Mouse (Mus musculus) neural tube, embryonic 11.5 days (tissue): ENCODE results near the gene Sox15. TPM values are rescaled to one million over a fixed set of nuclear protein-coding genes. Genes with fewer than 3 reads are reported as not detected.

Source experiments
- ATAC-seq: fragments of 200-750 bp; cut with Nextera tagmentation; 2 replicates; pipeline ENCODE4 v1.8.0; 2017; ENCODE audit warnings: moderate number of reproducible peaks, mild to moderate bottlenecking, moderate TSS enrichment, moderate library complexity; ENCODE audit not compliant: insufficient read depth, low FRiP score, low TSS enrichment
- DNase-seq: peaks from one replicate; pipeline ENCODE4 v3.0.0-alpha.2; 2015; ENCODE audit warnings: low spot score
- H3K27ac ChIP-seq: fragments of 300-500 bp; sonication (generic); 2 replicates; pipeline ENCODE4 v1.5.1; 2014; ENCODE audit warnings: low read depth, mild to moderate bottlenecking, low read length
- H3K27me3 ChIP-seq: fragments of 300-500 bp; sonication (generic); 2 replicates; pipeline ENCODE4 v1.6.1; 2014; ENCODE audit warnings: mild to moderate bottlenecking, low read length, mixed read lengths; ENCODE audit not compliant: control insufficient read depth, insufficient read depth
- H3K36me3 ChIP-seq: fragments of 300-500 bp; sonication (generic); 2 replicates; pipeline ENCODE4 v1.6.1; 2014; ENCODE audit warnings: mild to moderate bottlenecking, low read length, moderate library complexity, mixed read lengths; ENCODE audit not compliant: control insufficient read depth, insufficient read depth
- H3K4me1 ChIP-seq: fragments of 300-500 bp; sonication (generic); 2 replicates; pipeline ENCODE4 v1.6.1; 2014; ENCODE audit warnings: low read length, mixed read lengths; ENCODE audit not compliant: control insufficient read depth, insufficient read depth
- H3K4me2 ChIP-seq: fragments of 300-500 bp; sonication (generic); 2 replicates; pipeline ENCODE4 v1.6.1; 2014; ENCODE audit warnings: low read depth, mild to moderate bottlenecking, moderate library complexity
- H3K4me3 ChIP-seq: fragments of 300-500 bp; sonication (generic); 2 replicates; pipeline ENCODE4 v1.5.1; 2014; ENCODE audit warnings: low read depth, low read length
- H3K9ac ChIP-seq: fragments of 300-500 bp; sonication (generic); 2 replicates; pipeline ENCODE4 v1.6.1; 2014; ENCODE audit warnings: mild to moderate bottlenecking, low read length
- H3K9me3 ChIP-seq: fragments of 300-500 bp; sonication (generic); 2 replicates; pipeline ENCODE4 v1.6.1; 2016; ENCODE audit warnings: low read length; ENCODE audit not compliant: control insufficient read depth
- WGBS: fragments of 180-500 bp; shearing (Covaris S2); extraction: QIAGEN DNeasy Blood & Tissue Kit; methylation state at CpG from one replicate; pipeline ENCODE4 v1.1.7; 2014; 5-methylcytosine and 5-hydroxymethylcytosine counted together
- polyA plus RNA-seq: library from polyadenylated mRNA; unstranded; fragments of >200 nt; fragmentation: Nextera tagmentation; extraction: Ambion mirVana; gene quantifications from 2 replicates; pipeline ENCODE4 v1.2.1, GENCODE M21; 2014

The Sox15 gene
- not detected in 2 replicates for polyA plus RNA-seq

DNA sequence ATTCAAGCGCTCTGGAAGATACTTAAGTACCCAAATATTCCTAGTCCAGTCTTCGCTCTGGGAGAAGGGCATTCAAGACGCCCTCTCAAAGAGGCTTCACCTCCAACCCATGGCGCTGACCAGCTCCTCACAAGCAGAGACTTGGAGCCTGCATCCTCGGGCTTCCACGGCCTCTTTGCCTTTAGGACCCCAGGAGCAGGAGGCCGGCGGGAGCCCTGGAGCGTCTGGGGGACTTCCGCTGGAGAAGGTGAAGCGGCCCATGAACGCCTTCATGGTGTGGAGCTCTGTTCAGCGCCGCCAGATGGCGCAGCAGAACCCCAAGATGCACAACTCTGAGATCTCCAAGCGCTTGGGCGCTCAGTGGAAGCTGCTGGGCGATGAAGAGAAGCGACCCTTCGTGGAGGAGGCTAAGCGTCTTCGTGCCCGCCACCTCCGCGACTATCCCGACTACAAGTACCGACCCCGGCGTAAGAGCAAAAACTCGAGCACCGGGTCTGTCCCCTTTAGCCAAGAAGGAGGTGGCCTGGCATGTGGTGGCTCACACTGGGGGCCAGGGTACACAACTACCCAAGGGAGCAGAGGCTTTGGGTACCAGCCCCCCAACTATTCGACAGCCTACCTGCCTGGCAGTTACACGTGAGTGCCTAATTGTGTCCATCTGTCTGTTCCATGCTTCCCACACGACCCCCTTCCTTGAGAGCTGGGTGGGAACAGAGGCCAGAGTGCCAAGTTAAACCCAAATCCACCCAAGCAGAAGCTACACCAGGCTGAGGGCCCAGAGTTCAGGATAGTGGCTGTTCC lies at the start of gene Sox15:
Gene Sox15 (plus strand): TSS at position 51 of the 801 bp plus-strand sequence.
- peaks cover 38% of the 10 kb centered on the region for H3K36me3 ChIP-seq

DNA sequence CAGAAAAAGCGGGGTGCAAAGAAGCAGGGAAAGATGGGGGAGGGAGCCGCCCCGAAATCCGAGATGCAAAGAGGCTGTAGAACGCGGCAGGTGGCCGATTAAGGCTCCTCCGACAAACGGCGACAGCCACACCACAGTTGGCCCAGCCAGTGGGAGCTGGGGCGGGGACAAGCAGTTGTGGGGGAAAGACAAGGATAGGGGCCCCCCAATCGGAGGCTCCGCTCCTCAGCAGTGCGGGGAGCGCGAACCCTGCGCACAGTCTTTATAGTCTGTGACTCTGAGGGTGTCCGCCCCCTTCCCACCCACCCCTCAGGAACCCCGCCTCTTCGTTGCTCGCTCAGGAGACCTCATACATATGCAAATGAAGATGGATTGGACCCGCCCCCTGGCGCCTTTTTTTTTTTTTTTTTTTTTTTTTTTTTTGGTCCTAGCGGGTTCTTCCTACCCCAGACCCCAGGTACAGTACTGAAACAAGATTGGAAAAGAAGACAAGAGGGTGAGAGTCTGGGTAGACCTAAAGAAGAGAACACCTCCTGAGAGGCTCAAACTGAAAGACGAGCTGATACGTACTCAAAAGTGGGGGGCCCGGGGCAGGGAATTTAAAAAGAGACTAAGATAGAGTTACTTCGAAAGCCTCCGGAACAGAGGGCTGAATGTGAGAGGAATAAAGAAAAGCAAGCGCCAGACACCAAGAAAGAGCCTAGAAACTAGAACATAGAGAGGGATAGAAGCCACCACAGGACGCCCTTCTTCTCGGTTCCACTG lies 49.2 kb upstream of the Sox15 start, which contains the start of gene Atp1b2:
Gene Atp1b2 (minus strand): TSS at position 217 of the 765 bp plus-strand sequence.
- no peaks in the 10 kb centered on the region for H3K36me3 ChIP-seq
- DNase-seq (peak; percentile 77), ATAC-seq (peak; percentile 79)
- H3K4me3 ChIP-seq: peak within 1 kb of the TSS; percentile 48
- H3K4me1 ChIP-seq: peaks cover 11% of the 10 kb centered on the region
- peak within 1 kb of the TSS; percentile 55 for H3K9ac ChIP-seq
- H3K9me3 ChIP-seq: no peaks in the 10 kb centered on the region
- 4% methylated on average over 32 of the region's 32 CpGs for WGBS
- H3K27me3 ChIP-seq: 0 out of 2 replicates have a peak, but pooled peaks cover 6% of the 10 kb centered on the region
- H3K27ac ChIP-seq: 0 out of 2 replicates have a peak within 1 kb of the TSS, but pooled peaks have one; percentile 34
- peak within 1 kb of the TSS; percentile 100 for H3K4me2 ChIP-seq

More for the DNA sequence above, at the start of gene Sox15:
- Histone ChIP-seq H3K9me3 (no peaks in the 10 kb centered on the region), H3K4me3 (no peak within 1 kb of the TSS), H3K27ac (peak within 1 kb of the TSS; percentile 0; the same call in 1 of the 2 replicates), H3K27me3 (no peaks in the 10 kb centered on the region), H3K9ac (0 out of 2 replicates have a peak within 1 kb of the TSS, but pooled peaks have one; percentile 7), H3K4me2 (no peak within 1 kb of the TSS), H3K4me1 (no peaks in the 10 kb centered on the region)
- DNase-seq: peak; percentile 87
- whole genome bisulfite sequencing: 28% methylated on average over 34 of the region's 34 CpGs
- peak; percentile 73; the same call in 1 of the 2 replicates for ATAC-seq

DNA sequence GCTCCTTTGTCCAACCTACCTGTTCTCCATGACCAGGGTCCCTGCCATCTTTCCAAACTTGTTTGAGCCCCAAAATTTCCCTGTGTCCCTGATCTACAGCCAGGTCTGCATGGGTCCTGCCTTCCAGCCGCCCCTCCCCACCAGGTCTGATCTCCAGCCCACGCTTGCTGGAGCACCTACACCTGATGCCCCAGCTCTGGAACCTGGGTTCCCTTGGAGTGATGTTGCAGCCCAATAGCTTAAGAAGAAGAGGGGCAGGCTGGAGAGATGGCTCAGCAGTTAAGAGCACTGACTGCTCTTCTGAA lies 48.7 kb upstream of the Sox15 start:
- Histone ChIP-seq H3K36me3 (no peaks in the 10 kb centered on the region), H3K4me3 (no peak overlapping the region), H3K27ac (no peak overlapping the region), H3K9ac (no peak overlapping the region), H3K27me3 (0 out of 2 replicates have a peak, but pooled peaks cover 6% of the 10 kb centered on the region), H3K4me1 (peaks cover 11% of the 10 kb centered on the region), H3K4me2 (peak overlapping the region; percentile 100), H3K9me3 (no peaks in the 10 kb centered on the region)
- WGBS: 66% methylated on average over 2 of the region's 2 CpGs
- ATAC-seq (no peak), DNase-seq (no peak)

DNA sequence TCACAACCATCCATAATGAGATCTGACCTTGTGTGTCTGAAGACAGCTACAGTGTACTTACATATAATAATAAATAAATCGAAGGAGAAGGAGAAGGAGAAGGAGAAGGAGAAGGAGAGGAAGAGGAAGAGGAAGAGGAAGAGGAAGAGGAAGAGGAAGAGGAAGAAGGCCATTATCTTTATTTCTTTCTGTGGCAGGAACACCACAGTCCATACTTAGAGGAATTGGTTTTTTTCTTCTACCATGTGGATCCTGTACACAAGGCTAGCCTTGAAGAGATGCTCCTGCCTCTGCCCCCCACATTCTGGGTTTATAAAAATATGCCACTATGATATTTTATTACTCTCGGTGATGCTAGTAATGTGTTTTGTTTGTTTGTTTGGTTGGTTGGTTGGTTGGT lies 48.3 kb upstream of the Sox15 start:
- no peak overlapping the region for H3K9ac ChIP-seq
- H3K36me3 ChIP-seq: no peaks in the 10 kb centered on the region
- ATAC-seq: no peak
- peaks cover 11% of the 10 kb centered on the region for H3K4me1 ChIP-seq
- DNase-seq: no peak
- 87% methylated on average over 2 of the region's 2 CpGs for WGBS
- H3K27me3 ChIP-seq: 0 out of 2 replicates have a peak, but pooled peaks cover 6% of the 10 kb centered on the region
- H3K27ac ChIP-seq: no peak overlapping the region
- H3K4me3 ChIP-seq: no peak overlapping the region
- no peak overlapping the region for H3K4me2 ChIP-seq
- H3K9me3 ChIP-seq: no peaks in the 10 kb centered on the region

DNA sequence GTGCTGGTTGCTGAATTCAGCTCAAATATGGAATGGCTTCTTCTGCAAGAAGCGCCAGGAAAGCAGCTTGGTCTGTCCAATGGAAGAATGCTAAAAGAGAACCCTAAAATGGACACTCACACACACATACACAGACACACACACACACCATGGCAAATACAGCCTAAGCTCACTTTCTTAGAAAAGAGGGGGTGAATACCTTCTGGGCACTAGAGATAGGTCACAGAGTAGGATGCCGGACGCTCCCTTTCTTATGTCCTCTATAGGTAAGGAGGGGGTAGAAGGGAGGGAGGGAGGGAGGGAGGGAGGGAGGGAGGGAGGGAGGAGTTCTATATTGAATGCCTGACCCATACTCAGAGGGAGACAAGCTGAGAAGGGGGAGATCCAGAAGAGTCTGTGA lies 46.6 kb upstream of the Sox15 start:
- Histone ChIP-seq H3K9me3 (no peaks in the 10 kb centered on the region), H3K9ac (no peak overlapping the region), H3K36me3 (no peaks in the 10 kb centered on the region), H3K4me1 (peaks cover 11% of the 10 kb centered on the region), H3K27me3 (0 out of 2 replicates have a peak, but pooled peaks cover 6% of the 10 kb centered on the region), H3K4me2 (no peak overlapping the region), H3K27ac (no peak overlapping the region), H3K4me3 (no peak overlapping the region; the same call in 1 of the 2 replicates)
- ATAC-seq: no peak
- no peak for DNase-seq
- WGBS: 79% methylated on average over 3 of the region's 3 CpGs

DNA sequence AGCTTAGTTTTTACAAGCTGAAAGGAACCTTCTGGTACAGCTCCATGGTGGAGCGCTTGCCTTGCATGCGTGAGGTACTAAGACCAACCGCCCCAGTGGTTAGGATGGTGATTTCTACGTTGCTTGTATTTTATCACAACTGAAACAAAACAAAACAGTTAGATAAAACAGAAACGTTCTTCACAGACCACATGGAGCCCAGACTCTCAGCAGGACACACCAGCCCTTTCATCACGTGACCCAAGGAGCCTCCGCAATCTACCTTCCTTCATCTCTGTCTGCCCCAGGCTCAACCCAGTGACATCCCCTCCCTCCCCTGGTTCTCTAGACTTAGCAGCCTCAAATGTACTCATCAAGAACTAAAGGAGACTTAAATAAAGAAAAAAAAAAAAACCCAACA lies 45.7 kb upstream of the Sox15 start:
- peaks cover 10% of the 10 kb centered on the region for H3K4me1 ChIP-seq
- H3K27me3 ChIP-seq: 0 out of 2 replicates have a peak, but pooled peaks cover 2% of the 10 kb centered on the region
- H3K9me3 ChIP-seq: no peaks in the 10 kb centered on the region
- no peaks in the 10 kb centered on the region for H3K36me3 ChIP-seq
- H3K4me3 ChIP-seq: no peak overlapping the region
- H3K27ac ChIP-seq: no peak overlapping the region
- H3K4me2 ChIP-seq: no peak overlapping the region
- 54% methylated on average over 7 of the region's 7 CpGs for WGBS
- H3K9ac ChIP-seq: no peak overlapping the region
- DNase-seq: no peak
- no peak for ATAC-seq

DNA sequence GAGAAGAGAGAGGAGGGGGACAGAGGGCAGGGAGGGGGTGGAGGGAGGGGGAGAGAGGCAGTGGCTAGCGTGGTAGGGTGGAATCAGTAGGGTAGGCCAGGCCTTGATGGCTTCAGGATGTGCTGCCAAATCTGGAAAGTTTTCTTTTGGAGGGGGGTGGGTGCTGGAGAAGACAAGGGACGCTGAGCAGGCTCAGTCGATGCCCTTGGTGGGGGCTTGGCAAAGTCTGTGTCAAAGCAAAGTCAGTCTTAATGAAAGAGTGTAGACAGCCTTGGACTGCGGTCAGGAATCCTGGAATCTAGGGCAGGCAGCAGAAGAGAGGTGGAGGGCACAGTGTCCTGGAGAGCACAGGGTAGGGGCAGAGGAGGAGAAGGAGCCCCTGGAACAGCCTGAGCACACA lies 44.2 kb upstream of the Sox15 start:
- Histone ChIP-seq H3K36me3 (no peaks in the 10 kb centered on the region), H3K4me3 (no peak overlapping the region), H3K9me3 (no peaks in the 10 kb centered on the region), H3K27ac (no peak overlapping the region), H3K4me2 (no peak overlapping the region), H3K27me3 (no peaks in the 10 kb centered on the region), H3K9ac (no peak overlapping the region), H3K4me1 (peaks cover 4% of the 10 kb centered on the region; the same call in 1 of the 2 replicates)
- DNase-seq (no peak), ATAC-seq (no peak)
- 56% methylated on average over 4 of the region's 4 CpGs for WGBS

DNA sequence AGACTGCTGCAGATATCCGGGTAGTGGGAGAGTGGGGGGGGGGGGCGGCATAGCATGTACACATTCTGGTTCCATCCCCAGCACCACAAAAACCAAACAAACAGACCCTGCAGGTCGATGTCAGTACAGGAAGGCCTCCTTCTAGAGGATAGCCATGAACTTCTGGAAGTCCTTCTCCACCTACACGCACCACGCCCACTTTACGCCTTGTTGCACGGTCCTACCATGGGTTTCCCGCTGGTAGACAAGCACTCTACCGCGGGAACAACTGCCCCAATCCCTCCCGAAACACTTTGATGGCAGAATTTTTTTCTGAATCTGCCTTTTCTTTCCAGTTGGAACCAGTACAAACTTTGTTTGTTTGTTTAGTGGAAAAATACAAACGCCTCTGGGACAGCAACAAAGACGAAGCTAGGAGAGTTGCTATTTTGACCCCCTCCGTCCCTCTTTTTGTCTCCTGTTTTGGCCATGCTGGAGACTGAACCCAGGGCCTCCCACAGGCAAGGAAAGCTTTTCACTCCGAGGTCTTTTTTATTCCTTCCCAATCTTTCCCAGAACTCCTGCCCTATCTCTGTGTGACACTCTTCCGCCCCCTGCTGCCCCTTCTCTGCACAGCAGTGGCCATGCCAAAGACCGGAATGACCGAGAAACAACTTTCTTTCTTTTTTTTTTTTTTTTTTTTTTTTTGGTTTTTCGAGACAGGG lies 41.4 kb upstream of the Sox15 start:
- WGBS: 9% methylated on average over 18 of the region's 19 CpGs
- H3K27ac ChIP-seq: no peak overlapping the region
- H3K9me3 ChIP-seq: no peaks in the 10 kb centered on the region
- H3K36me3 ChIP-seq: no peaks in the 10 kb centered on the region
- H3K9ac ChIP-seq: peak overlapping the region; percentile 29; the same call in 1 of the 2 replicates
- H3K27me3 ChIP-seq: no peaks in the 10 kb centered on the region
- H3K4me2 ChIP-seq: peak overlapping the region; percentile 31
- no peak overlapping the region for H3K4me3 ChIP-seq
- peaks cover 4% of the 10 kb centered on the region; the same call in 1 of the 2 replicates for H3K4me1 ChIP-seq
- no peak for ATAC-seq
- peak; percentile 87 for DNase-seq
